Mouse (Mus musculus): ENCODE measurements around the gene Tmem44. TPM values are rescaled to one million over a fixed set of nuclear protein-coding genes. Genes with fewer than 3 reads are reported as not detected.
"Not testable (repeated sequence)": the region's sequence is repeated elsewhere in the genome, so short reads cannot be mapped to it uniquely, and the experiment has no call there.

Gene Tmem44
- total RNA-seq, 2 experiments from 2014 or later: 101 to 112 TPM

- no peak for DNase-seq
- intact Hi-C loops (cut with DNase I): loop anchor here (5.0 kb wide), 1 partner anchor 124 kb away; no protein-coding TSS in a partner anchor
Measured at GRCm38 (mm10) chr16:30501621-30502020, 49.0 kb downstream of the Tmem44 start.

- intact Hi-C loops (cut with DNase I): loop anchor here (5.0 kb wide), 1 partner anchor 123 kb away; no protein-coding TSS in a partner anchor
- DNase-seq: no peak
Measured at GRCm38 (mm10) chr16:30500223-30500622, 50.4 kb downstream of the Tmem44 start.

GRCm38 (mm10) chr16:30499126-30499857 lies 51.4 kb downstream of the Tmem44 start:
- intact Hi-C loops (cut with DNase I): no loop called here

GRCm38 (mm10) chr16:30497307-30497706 lies 53.3 kb downstream of the Tmem44 start:
- intact Hi-C loops (cut with DNase I): no loop called here
- DNase-seq: no peak

More at GRCm38 (mm10) chr16:30499126-30499857, 51.4 kb downstream of the Tmem44 start:
- no peak for DNase-seq

- intact Hi-C loops (cut with DNase I): no loop called here
Measured at GRCm38 (mm10) chr16:30494883-30495282, 55.8 kb downstream of the Tmem44 start.

GRCm38 (mm10) chr16:30491742-30492141 lies 58.9 kb downstream of the Tmem44 start:
- intact Hi-C loops (cut with DNase I): no loop called here
- no peak for DNase-seq

More at GRCm38 (mm10) chr16:30494883-30495282, 55.8 kb downstream of the Tmem44 start:
- DNase-seq: no peak

- intact Hi-C loops (cut with DNase I): no loop called here
- no peak for DNase-seq
Measured at GRCm38 (mm10) chr16:30490791-30491190, 59.9 kb downstream of the Tmem44 start.

- DNase-seq: no peak
- intact Hi-C loops (cut with DNase I): no loop called here
Measured at GRCm38 (mm10) chr16:30490316-30490715, 60.3 kb downstream of the Tmem44 start.

GRCm38 (mm10) chr16:30489662-30490061 lies 61.0 kb downstream of the Tmem44 start:
- intact Hi-C loops (cut with DNase I): no loop called here
- no peak for DNase-seq

GRCm38 (mm10) chr16:30486498-30486897 lies 64.1 kb downstream of the Tmem44 start:
- no peak for DNase-seq
- intact Hi-C loops (cut with DNase I): no loop called here

GRCm38 (mm10) chr16:30477791-30478190 lies 72.9 kb downstream of the Tmem44 start:
- intact Hi-C loops (cut with DNase I): no loop called here
- no peak for DNase-seq

GRCm38 (mm10) chr16:30477006-30477405 lies 73.6 kb downstream of the Tmem44 start:
- DNase-seq: no peak
- intact Hi-C loops (cut with DNase I): no loop called here

GRCm38 (mm10) chr16:30475633-30476461 lies 74.8 kb downstream of the Tmem44 start:
- DNase-seq: peak; percentile 16
- intact Hi-C loops (cut with DNase I): no loop called here

- no peak for DNase-seq
- intact Hi-C loops (cut with DNase I): no loop called here
Measured at GRCm38 (mm10) chr16:30472447-30472846, 78.2 kb downstream of the Tmem44 start.

GRCm38 (mm10) chr16:30471912-30472311 lies 78.7 kb downstream of the Tmem44 start:
- no peak for DNase-seq
- intact Hi-C loops (cut with DNase I): no loop called here

- DNase-seq: no peak
- intact Hi-C loops (cut with DNase I): no loop called here
Measured at GRCm38 (mm10) chr16:30468944-30469343, 81.7 kb downstream of the Tmem44 start.

- intact Hi-C loops (cut with DNase I): no loop called here
- no peak for DNase-seq
Measured at GRCm38 (mm10) chr16:30465680-30466298, 84.9 kb downstream of the Tmem44 start.

GRCm38 (mm10) chr16:30464742-30465141 lies 85.9 kb downstream of the Tmem44 start:
- DNase-seq; intact Hi-C loops (cut with DNase I): not testable (repeated sequence)

Data from left cerebral cortex, postnatal 4 days (tissue).